Mouse (Mus musculus) urinary bladder, postnatal 25 days (tissue): Measurements from ENCODE around the gene Bad.
"Not testable (repeated sequence)": the region's sequence is repeated elsewhere in the genome, so short reads cannot be mapped to it uniquely, and the experiment has no call there.

Experiments
- DNase-seq: peaks from one replicate; pipeline ENCODE4 v3.0.0; 2022; ENCODE audit warnings: low spot score

The Bad gene

DNA sequence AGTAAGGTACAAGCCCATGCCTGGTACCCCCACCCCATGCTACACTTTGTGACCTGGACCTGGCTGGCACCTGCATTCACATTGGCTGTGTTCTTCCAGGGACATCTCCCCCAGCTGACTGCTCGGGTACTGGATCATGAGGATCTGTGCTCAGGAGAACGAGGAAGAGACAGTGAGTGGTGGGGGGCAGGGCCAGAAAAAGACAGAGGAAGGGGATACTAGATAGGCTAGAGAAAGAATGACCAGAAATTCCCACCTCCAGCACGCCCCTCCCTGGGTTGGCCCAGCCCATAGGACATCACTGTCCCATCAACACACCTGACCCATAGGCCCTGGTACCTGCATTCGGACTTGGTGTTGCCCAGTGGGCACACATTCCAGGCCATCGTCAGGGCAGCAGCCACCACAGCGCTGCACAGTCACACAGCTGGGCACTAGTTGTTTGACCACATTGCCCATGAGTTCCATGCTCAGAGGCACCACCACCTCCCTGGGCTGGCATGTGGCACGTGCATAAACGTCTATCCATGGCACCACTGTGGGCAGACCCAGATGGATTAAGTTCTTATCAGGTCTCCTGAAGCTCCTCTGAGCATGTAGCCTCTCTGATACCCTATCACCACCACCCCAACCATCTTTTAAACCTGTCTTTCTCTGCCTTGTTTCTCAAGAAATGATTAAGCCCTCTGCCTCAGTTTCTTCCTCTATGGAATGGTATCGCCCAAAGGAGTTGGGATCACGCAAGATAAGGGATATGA is 44.5 kb downstream of the Bad start:
- DNase-seq: no peak

DNA sequence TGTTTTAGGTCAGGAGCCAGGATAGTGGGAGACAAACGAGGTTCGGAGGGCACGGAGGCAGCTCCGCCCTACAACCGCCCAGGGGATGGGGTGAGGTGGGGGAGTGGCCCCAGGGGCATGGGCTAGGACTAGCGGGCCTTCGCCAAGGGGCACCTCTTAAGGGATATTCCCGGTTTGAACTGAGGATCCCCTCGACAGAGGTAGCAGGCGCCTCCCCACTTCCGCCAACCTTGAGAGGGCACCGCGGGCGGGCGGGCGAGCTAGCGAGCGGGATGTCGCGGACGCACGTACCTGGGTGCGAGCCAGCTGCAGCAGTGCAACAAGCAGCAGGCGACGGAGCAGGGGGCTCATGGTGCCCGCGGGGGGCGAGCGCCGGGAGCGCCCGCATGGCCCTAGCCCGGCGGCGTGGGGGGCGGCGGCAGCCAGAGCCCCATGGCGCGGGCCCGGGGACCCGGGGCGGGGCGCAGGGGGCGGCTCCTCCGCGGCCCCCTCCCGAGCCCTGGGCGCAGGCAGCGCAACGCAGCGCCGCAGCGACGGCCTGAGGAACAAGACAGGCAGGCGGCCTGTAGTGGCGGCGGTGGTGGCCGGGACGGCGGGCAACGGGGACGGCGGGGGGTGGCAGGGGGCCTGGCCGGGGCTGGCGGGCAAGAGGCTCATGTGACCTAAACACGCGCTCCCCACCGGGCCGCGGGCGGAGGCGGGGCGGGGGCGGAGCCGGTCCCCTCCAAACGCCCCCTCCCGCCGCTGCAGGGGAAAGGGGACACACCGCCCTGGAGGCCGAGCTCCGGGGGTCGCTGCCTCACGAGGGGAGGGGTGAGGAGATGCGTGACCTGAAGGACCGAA is 45.6 kb downstream of the Bad start, which contains the start of gene Vegfb:
Gene Vegfb, minus strand, starts transcription at position 591 of the 843 bp plus-strand sequence.
- DNase-seq: peak; percentile 62

DNA sequence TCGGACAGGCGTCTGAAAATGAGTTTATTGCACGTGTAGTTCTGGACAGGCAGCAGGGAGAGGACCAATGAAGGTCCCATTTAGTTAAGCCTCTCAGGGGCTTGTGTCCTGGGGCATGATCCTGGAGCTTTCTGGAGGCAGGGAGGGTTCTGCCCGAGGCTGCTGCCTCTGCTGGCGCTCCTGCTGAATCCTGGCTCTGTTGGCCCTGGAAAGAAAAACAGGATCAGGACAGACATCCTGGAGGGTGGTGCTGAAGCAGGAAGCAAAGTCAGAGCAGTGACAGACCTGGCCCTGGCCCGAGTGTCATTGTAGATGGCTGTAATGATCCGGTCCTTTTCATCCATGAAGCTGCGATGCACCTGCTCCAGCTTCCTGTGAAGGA is 46.2 kb downstream of the Bad start:
- no peak for DNase-seq

DNA sequence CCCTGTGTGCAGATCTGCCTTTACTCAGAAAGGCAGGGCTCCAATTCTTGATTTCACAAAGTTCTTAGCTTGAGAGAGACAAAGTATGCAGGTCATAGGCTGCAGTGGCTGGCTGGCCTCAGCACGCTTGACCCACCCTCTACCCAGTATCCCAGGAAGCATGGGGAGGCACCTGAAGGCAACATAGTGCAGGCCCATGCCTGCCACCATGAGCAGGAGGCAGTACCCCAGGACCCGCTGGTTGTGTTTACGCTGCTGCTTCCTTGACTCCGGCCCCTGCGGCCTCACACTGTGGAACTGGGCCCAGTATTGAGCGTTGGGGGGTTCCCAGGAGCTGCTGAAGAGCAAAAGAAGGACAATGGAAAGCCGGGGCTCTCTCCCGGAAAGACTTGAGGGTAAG is 47.6 kb downstream of the Bad start:
- no peak for DNase-seq

DNA sequence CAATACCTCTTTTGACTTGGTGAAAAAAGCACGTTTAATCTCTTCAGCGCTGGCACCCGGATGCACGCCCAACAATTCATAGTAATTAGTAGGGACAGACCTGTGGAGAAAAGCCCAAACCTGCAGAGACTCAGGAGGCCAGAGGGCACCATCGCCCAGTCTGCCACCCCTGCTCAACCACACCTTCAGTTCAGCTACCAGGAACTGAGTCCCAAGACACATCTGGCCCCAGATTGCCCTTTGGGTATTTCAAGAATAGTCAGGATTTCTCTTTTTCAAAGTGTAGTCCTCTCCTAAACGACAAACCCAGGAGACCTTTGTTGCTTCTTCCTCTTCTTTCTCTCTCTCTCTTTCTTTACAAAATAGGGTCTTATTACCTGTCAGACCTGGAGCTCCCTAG is 49.1 kb downstream of the Bad start:
- DNase-seq: no peak

DNA sequence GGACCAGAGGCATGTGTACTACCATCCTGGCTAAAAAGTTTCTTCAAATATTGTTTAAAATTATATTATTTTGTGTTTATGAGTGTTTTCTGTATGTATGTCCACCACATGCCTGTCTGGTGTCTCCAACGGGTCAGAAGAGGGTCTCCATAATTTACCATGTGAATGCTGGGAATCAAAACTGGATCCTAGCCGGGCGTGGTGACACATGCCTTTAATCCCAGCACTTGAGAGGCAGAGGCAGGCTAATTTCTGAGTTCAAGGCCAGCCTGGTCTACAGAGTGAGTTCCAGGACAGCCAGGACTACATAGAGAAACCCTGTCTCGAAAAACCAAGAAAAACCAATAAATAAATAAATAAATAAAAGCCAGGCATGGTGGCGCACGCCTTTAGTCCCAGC is 49.5 kb downstream of the Bad start:
- not testable (repeated sequence) for DNase-seq

DNA sequence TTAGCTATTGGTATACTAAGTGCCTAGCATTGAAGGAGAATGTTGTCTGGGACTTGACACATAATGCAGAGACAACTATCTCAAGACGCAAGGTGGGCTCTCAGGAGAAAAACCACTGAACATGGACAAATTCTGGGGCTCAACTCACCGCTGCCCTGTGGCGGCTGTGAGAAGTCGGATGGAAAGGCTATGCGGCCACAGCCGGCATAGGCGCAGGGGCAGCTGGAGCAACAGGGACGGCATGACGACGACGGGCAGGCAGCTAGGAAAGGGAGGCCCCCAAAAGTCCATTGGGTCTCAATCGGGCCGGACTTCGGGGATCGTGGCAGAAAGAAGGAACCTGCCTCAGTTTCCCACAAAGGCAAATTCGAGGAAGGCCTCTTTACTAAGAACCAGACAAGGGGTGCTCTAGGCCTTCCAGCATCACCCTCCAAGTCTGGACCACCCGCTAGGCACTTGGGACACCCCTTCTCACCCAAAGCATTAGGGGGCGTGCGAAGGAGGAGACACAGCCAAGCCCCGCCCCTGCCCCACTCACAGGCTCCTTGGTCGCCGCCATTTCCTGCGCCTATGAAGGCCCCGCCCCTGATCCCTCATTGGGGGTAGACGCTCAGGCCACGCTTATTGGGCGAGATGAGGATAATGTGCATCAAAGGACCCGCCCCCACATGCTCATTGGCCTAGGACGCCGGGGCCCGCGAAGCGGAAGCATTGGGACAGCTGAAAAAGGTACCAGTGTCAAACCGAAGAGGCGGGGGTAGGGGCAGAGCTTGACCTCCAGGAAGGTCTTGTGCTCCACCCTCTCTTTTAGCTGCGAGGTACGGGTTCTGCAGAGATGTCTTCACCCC is 50.6 kb downstream of the Bad start, which contains the start of gene Dnajc4:
Gene Dnajc4, minus strand, starts transcription at position 562 of the 848 bp plus-strand sequence.
- peak; percentile 91 for DNase-seq

DNA sequence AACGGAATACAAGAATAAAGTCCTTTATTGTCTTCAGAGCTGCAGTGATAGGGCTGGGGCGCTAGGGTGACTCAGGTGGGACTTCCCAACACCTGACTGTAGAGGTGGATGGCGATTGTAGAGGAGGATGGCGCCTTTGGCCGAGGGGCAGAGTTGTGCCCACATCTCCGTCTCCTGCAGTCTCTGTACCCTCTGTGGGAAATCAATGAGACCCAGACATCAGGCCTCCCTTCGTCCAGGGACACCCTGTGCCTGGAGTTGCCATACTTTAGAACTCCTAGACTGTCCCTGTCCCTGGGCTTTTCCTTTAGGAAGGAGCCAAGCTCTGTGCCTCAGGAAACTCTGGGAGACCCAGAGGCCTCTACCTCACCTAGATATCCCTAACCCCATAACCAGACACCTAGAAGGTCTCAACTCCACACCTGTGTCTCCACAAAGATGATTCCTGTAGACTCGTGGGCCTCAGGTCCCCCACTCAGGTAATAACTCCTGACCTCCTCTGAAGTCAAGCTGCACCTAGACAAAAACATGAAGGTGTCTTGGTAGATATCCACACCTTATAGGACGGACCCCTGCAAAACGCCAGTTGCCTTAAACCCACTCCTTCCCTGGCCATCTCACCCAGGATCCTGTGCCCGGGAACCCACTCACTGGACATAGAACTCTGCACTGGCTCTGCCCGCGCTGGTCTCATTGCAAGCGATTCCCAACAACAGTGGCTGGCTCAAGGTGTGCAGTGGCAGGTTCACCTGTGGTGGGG is 51.5 kb downstream of the Bad start:
- DNase-seq: no peak

DNA sequence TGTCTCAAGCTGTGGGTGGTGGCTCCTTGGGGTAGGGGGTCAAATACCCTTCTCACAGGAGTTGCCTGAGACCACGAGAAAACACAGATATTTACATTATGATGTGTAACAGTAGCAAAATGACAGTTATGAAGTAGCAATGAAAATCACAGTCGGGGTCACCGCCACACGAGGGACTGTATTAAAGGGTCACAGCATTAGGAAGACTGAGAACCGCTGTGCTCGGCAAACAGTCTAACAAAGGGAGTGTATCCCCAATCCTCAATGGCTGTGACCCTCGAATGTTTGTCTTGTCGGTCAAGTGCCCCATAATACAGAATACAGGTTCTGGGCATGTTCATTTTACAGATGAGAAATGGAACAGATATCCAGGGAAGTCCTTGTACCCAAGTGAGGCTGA is 52.3 kb downstream of the Bad start:
- no peak for DNase-seq

DNA sequence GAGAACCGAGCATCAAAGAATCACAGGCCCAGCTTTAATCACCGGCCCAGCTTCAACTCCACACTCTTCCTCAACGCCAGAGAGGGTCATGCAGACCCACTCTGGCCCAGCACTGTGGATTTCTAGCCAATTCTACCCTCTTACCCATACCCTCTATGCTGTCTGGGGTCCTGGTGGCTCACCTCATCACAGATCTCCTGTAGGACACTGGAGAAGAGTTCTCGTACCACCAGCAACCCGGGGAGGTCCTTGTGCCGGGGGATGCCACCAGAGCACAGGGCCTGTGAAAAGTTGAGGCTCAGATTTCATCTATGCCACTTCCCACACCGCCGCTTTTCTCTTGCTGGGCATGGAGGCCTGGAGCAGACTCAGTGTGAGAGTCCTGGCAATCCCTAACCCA is 52.8 kb downstream of the Bad start:
- no peak for DNase-seq

DNA sequence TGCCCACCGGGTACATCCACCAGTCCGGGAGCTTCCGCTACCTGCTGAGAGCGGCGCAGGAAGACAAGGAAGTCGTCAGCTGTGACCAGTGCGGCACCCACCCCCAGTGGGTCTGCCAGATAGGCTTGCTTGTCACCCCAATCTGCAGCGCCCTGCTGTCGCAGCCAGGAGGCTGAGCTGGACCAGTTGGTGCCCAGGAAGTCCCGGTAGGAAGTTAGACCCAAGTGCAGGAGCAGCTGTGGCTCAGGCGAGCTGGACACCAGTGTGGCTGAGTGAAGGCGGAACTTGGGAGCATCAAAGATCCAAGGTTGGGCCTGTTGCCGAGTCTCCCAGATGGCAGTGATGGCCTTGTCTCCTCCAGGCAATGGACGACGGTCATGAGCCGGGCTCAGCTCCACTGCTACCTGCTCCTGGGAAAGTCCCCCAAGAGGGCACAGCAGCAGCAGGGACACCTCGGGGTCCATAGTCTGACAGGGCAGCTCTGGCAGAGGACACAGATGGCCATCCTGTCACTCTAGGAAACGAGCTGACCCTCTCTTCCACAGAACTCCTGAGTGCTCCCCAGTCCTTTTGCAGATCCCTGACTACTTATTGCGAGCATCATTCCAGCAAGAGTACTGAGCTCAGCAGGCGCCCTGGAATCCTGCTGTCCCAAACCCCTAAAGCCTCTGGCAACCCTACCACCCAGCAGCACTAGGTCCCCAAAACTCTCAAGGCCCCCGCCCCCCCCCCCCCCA is 53.8 kb downstream of the Bad start:
- DNase-seq: no peak

DNA sequence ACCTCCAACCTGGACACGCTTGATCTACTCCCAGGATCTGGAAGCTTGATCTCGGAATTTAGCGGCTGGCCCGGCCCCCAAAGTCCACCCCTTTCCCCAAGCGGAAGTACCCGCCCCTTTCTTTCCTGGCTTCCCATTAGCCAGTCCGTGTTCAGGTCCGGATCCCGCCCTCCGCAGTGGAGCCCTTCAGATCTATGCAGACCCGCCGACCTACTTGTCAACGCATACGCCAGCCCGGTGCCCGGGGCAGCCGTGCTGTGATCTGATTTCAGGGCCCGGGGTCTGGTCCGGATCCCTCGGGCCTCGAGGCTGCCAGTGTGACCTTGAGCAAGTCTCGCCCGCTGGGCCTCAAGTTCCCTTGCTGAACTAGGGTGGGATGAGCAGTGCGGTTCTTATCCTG is 54.3 kb downstream of the Bad start, which contains the start of the genes Nudt22 and Trpt1:
Gene Nudt22, minus strand, starts transcription at position 112 of the 400 bp plus-strand sequence.
Gene Trpt1, plus strand, starts transcription at position 126 of the 400 bp plus-strand sequence.
- DNase-seq: peak; percentile 80

DNA sequence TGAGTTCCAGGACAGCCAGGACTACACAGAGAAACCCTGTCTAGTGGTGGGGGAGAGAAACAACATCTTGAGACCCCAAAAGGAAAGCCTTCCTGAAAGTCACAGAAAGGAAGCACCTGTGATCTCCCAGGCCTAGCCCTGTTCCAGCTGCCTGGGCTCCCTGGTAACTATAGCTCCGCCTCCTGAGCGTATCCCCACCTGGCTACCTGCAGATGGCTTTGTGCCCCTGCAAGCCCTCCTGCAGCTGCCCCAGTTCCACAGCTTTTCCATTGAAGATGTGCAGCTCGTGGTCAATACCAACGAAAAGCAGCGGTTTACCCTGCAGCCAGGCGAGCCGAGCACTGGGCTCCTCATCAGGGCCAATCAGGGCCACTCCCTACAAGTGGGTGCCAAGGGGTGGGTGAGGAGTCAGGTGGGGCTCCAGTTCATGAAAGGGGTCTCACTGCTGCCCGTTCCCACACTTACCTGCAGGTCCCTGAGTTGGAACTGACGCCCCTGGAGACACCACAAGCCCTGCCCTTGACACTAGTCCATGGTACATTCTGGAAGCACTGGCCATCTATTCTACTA is 56.1 kb downstream of the Bad start:
- DNase-seq: no peak

DNA sequence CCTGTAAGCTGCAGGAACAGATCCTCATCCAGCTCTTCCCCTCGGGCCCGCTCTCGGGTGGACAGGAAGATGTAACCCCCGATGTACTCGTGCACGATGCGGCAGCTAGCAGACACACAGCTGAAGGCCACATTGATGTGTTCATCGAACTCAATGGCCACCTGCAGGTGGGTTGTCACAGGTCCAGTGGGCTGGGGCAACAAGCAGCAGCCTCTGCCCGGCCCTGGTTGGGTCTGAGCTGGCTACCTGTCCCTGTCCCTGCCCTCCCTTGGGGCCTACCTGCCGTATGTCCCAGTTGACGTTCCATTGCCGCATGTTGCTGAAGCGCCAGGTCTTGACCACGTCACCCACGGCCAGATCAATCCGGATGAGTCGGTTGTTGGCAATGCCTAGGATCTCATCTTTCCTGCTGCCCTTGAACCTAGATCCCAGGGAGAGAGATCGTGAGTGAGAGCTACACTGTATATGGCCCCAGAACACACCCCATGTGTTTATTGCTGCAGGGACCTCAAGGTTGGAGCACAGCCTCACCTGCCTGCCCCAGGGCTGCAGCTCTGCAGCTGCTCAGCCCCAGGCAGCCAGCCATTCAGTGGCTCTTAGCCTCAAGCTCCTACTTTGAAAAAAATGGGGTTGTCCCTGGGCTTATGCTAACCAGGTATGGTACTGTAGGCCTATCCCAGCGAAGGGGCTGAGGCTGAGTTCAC is 57.9 kb downstream of the Bad start:
- DNase-seq: no peak
